Mouse (Mus musculus): ENCODE data around the gene Gm13288. TPM values are rescaled to one million over a fixed set of nuclear protein-coding genes. Genes with fewer than 3 reads are reported as not detected.
"Not testable (repeated sequence)": the region's sequence is repeated elsewhere in the genome, so short reads cannot be mapped to it uniquely, and the experiment has no call there.

The Gm13288 gene
- not detected in 2 replicates for total RNA-seq (2014; rRNA removed; ENCODE audit: low replicate concordance)
- not detected in 2 replicates for polyA plus RNA-seq (2015; fragmentation: Nextera tagmentation; extraction: Ambion mirVana)

DNA sequence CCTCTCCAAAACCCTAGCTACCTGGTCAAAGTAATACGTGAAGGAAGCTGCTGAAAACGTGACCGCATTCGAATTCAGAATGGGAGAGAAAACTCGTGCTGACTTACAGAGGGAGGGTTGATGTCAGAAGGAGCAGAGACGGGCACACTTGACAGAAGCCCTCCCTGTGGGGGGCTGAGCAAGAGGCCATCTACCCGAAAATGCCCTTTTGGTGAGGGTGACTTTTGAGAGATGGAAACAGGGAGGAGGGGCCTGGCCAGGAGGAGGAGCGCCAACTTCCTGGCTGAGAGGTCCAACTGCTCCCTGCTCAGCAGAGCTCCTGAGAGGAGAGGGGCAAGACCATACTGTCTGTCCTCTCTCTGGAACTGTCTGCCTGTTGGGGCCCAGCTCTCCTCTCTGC, at the start of gene Gm13288:
Gene Gm13288 (plus strand): TSS at position 301 of the 400 bp plus-strand sequence.
- not testable (repeated sequence) for ATAC-seq (ENCODE audit: insufficient read depth, low read depth); H3K27ac ChIP-seq (ENCODE audit: low read depth); H3K9me3 ChIP-seq (replicated peaks; ENCODE audit: control insufficient read depth, low read length); H3K4me2 ChIP-seq (ENCODE audit: low read depth, low read length); DNase-seq (ENCODE audit: low spot score); H3K27me3 ChIP-seq (ENCODE audit: control insufficient read depth, insufficient read depth, low read length); H3K9ac ChIP-seq (replicated peaks; ENCODE audit: low read depth, low read length); H3K36me3 ChIP-seq (replicated peaks; ENCODE audit: control insufficient read depth, insufficient read depth, low read length); H3K4me1 ChIP-seq (ENCODE audit: control insufficient read depth, insufficient read depth)
- H3K4me3 ChIP-seq (ENCODE audit: low read depth, low read length), result 0 out of 2 replicates have a peak within 1 kb of the TSS, but pooled peaks have one; percentile 24
- no CpG with 5 or more reads among the region's 8 CpGs for WGBS

DNA sequence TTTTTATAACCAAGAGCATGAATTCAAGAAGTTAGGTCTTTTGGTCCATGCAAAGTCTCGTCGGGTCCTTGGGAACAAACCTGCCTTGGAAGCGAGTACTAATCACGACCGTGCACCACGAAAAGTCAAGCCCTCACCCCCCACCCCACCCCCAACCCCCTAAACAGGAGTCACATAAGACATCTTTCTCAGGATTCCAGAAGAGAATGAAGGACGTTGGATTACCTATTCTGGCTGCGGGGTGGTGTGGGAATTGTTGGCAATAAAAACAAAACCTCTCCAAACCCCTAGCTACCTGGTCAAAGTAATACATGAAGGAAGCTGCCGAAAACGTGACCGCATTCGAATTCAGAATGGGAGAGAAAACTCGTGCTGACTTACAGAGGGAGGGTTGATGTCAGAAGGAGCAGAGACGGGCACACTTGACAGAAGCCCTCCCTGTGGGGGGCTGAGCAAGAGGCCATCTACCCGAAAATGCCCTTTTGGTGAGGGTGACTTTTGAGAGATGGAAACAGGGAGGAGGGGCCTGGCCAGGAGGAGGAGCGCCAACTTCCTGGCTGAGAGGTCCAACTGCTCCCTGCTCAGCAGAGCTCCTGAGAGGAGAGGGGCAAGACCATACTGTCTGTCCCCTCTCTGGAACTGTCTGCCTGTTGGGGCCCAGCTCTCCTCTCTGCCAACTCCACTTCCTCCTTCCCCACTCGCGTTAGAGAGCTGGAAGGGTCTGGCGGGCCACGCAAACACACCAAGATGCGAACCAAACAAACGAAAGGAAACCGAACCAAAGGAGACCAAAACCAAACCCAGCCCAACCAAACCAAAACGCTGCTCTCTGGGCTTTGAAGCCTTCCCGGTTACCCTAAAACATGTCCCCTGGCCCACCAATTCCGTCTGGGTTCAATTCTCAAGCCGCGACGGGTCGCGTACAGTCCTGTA, 48.5 kb upstream of the Gm13288 start:
- H3K27ac ChIP-seq (ENCODE audit: low read depth), result peak overlapping the region; percentile 89
- DNase-seq (ENCODE audit: low spot score), result not testable (repeated sequence)
- 7% methylated on average over 28 of the region's 31 CpGs for WGBS

DNA sequence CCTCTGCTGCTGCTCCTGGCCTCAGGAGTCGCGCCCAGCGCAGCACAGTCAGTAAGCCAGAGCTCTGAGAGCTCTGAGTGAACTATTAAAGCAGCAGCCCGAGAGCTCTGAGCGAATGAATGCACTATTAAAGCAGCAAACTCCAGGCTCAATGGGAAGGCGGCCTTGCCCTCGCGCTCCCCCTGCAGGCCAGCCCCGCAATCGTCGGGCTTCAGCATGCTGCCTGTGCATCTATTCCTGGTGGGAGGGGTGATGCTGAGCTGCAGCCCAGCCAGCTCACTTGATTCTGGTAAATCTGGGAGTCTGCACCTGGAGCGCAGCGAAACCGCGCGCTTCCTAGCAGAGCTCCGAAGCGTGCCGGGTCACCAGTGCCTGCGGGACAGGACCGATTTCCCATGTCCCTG, 47.7 kb upstream of the Gm13288 start:
- peak; percentile 60 for TF ChIP-seq CTCF (IDR thresholded peaks at IDR 0.05; ENCODE audit: low read depth)
- not testable (repeated sequence) for H3K36me3 ChIP-seq (replicated peaks; ENCODE audit: control insufficient read depth, insufficient read depth, low read length); H3K9me3 ChIP-seq (replicated peaks; ENCODE audit: control insufficient read depth, low read length); H3K27me3 ChIP-seq (ENCODE audit: control insufficient read depth, insufficient read depth, low read length); H3K4me1 ChIP-seq (ENCODE audit: control insufficient read depth, insufficient read depth)
- peak; percentile 100 for ATAC-seq (ENCODE audit: insufficient read depth, low read depth)
- peak overlapping the region; percentile 61; the same call in 1 of the 2 replicates for H3K9ac ChIP-seq (replicated peaks; ENCODE audit: low read depth, low read length)
- peak; percentile 89 for DNase-seq (ENCODE audit: low spot score)
- peak overlapping the region; percentile 52 for H3K4me3 ChIP-seq (ENCODE audit: low read depth, low read length)
- WGBS, result under 1% methylated on average over 18 of the region's 21 CpGs
- peak overlapping the region; percentile 89 for H3K27ac ChIP-seq (ENCODE audit: low read depth)
- H3K4me2 ChIP-seq (ENCODE audit: low read depth, low read length), result peak overlapping the region; percentile 58

More for the DNA sequence above, 48.5 kb upstream of the Gm13288 start:
- H3K4me3 ChIP-seq (ENCODE audit: low read depth, low read length), result peak overlapping the region; percentile 52
- not testable (repeated sequence) for H3K27me3 ChIP-seq (ENCODE audit: control insufficient read depth, insufficient read depth, low read length); ATAC-seq (ENCODE audit: insufficient read depth, low read depth); H3K4me1 ChIP-seq (ENCODE audit: control insufficient read depth, insufficient read depth); H3K9me3 ChIP-seq (replicated peaks; ENCODE audit: control insufficient read depth, low read length); H3K36me3 ChIP-seq (replicated peaks; ENCODE audit: control insufficient read depth, insufficient read depth, low read length)
- H3K9ac ChIP-seq (replicated peaks; ENCODE audit: low read depth, low read length), result peak overlapping the region; percentile 61
- H3K4me2 ChIP-seq (ENCODE audit: low read depth, low read length), result peak overlapping the region; percentile 58

DNA sequence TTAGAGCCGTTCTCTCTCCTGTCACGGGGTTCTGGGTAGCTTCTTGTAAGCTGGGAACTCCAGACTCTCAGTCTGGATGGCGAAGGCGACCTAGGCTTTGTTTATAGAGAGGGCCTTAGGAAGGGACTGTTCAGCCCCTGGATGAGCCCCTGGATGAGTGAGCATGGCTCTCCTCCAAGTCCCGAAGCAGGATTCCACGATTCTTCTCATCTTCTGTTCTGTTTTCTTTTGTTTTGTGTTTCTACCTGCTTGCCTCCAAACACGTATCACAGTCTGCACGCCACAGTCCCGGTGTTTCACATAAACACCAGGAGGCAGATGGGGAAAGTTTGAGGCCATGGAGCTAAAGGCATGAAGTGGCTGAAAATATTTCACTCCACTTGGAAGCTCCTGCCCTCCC, 46.6 kb upstream of the Gm13288 start:
- not testable (repeated sequence) for H3K27me3 ChIP-seq (ENCODE audit: control insufficient read depth, insufficient read depth, low read length); H3K4me3 ChIP-seq (ENCODE audit: low read depth, low read length); H3K4me2 ChIP-seq (ENCODE audit: low read depth, low read length); ATAC-seq (ENCODE audit: insufficient read depth, low read depth); H3K27ac ChIP-seq (ENCODE audit: low read depth); H3K4me1 ChIP-seq (ENCODE audit: control insufficient read depth, insufficient read depth); H3K9ac ChIP-seq (replicated peaks; ENCODE audit: low read depth, low read length); DNase-seq (ENCODE audit: low spot score); H3K9me3 ChIP-seq (replicated peaks; ENCODE audit: control insufficient read depth, low read length); H3K36me3 ChIP-seq (replicated peaks; ENCODE audit: control insufficient read depth, insufficient read depth, low read length)
- WGBS, result 72% methylated on average over 9 of the region's 9 CpGs

DNA sequence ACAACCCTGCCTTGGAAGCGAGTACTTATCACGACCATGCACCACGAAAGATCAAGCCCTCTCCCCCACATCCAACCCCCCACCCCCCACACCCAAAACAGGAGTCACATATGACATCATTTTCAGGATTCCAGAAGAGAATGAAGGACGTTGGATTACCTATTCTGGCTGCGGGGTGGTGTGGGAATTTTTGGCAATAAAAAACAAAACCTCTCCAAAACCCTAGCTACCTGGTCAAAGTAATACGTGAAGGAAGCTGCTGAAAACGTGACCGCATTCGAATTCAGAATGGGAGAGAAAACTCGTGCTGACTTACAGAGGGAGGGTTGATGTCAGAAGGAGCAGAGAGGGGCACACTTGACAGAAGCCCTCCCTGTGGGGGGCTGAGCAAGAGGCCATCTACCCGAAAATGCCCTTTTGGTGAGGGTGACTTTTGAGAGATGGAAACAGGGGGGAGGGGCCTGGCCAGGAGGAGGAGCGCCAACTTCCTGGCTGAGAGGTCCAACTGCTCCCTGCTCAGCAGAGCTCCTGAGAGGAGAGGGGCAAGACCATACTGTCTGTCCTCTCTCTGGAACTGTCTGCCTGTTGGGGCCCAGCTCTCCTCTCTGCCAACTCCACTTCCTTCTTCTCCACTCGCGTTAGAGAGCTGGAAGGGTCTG, 45.6 kb upstream of the Gm13288 start, which contains the start of gene Gm13283:
Gene Gm13283 (plus strand): TSS at position 510 of the 659 bp plus-strand sequence.
- H3K27me3 ChIP-seq (ENCODE audit: control insufficient read depth, insufficient read depth, low read length); H3K9me3 ChIP-seq (replicated peaks; ENCODE audit: control insufficient read depth, low read length); DNase-seq (ENCODE audit: low spot score); H3K9ac ChIP-seq (replicated peaks; ENCODE audit: low read depth, low read length); ATAC-seq (ENCODE audit: insufficient read depth, low read depth); H3K36me3 ChIP-seq (replicated peaks; ENCODE audit: control insufficient read depth, insufficient read depth, low read length); H3K4me1 ChIP-seq (ENCODE audit: control insufficient read depth, insufficient read depth): not testable (repeated sequence)
- WGBS, result 30% methylated on average over 6 of the region's 14 CpGs
- H3K4me3 ChIP-seq (ENCODE audit: low read depth, low read length), result peak within 1 kb of the TSS; percentile 37
- H3K4me2 ChIP-seq (ENCODE audit: low read depth, low read length), result peak within 1 kb of the TSS; percentile 37
- H3K27ac ChIP-seq (ENCODE audit: low read depth), result peak within 1 kb of the TSS; percentile 78; the same call in 1 of the 2 replicates

All from heart, postnatal 0 days (tissue).